Mouse (Mus musculus) urinary bladder, adult 18-20 months (tissue): ENCODE measurements around the gene Ppp1r37.
"Not testable (repeated sequence)": the region's sequence is repeated elsewhere in the genome, so short reads cannot be mapped to it uniquely, and the experiment has no call there.

ENCODE experiments used
- DNase-seq, 2 experiments: peaks; one replicate each; pipeline ENCODE4 v3.0.0; 2022; ENCODE audit warnings: low spot score in 2 of 2, mixed read lengths in 2 of 2

The Ppp1r37 gene

DNA sequence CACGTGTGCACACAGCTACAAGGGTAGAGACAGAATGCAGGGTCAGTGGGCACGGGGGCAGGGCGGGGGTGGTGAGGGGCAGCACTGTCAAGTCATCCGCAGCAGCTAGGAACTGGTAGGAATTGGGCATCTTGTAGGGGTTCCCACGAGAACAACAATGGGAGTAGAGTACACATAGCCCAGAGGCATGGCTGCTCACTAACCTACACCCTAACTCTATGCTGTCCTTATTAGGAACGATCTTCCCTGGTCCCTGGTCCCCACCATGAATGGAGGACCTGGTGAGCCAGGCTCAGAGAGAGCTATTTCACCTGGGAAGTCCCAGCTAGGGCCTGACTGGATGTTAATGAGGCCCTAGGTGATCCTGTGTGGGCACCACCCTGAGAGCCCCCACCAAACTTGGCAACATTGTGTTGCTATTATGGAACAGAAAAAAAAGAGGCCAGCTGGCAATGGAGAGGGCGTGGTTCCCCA lies 21.2 kb downstream of the Ppp1r37 start:
- DNase-seq: no peak

DNA sequence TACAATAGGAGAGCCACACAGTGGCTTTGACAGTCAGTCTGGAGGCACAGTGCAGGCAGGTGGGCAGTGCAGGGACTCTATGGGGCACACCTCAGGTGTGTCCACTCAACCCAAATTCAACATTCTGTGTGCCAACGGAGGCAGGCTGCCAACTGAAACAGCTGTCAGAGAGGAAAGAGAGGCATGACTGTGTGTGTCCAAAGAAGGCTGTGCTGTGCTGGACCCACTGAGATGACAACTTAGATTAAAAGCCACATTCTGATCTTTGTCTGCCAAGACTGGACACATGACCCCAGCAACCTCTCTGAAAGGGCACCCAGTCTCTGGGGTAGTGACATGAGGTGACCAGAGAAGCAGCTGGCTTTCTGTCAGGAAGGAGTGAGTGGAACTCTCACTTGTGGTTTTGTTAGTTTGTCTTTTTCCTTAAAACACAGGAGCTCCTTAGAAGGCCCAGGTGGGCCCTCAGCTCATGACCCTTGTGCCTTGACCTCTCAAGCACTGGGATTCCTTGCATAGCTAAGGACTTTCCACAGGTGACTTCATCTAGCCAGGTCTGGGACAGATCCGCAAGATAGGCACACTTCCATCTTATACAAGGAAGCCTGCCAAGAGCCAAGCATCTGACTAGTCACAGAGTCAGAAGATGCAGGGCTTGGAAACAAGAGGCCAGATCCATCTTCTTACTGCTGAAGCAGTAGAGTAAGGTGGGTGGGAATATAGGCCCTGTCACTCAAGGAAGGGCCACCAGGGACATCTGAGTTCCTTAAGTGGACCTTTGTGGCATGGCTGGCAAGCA lies 21.9 kb downstream of the Ppp1r37 start:
- no peak for DNase-seq

DNA sequence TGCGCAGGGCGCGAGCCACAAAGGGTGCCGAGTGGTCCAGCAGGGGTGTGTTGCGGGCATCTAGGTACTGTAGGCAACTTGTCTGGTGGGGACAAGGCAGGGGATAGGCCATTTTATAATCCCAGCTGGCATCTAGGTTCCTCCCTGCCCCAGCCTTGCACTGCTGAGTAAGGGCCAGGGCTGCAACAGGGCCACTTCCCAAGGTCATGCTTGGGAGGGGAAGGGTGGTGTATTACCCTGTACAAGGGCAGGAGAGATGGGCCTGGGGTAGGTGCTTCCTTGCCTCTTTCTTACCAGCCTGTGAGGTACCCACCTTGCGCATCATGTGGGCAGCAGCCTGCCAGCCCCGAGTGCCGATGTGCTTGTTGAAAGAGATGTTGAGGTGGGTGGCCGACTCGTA lies 28.2 kb downstream of the Ppp1r37 start:
- DNase-seq: no peak

DNA sequence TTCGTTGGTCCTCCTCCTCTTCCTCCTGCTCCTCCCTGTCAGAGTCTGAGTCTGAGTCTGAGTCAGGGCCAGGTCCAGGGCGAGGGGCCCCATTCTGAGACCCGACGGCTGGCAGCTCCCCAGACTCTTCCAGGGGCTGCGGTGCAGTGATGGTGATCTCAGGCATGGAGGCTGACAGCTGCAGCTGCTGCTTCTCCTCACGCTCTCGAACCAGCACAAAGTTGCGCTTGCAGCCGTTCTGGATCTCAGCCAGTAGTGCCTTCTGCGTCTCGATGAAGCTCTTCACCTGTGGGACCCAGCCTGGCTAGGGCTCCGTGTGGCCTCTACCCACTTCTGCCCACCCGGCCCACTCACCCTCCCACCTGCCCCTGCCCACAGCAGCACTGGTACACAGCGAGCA lies 30.6 kb downstream of the Ppp1r37 start:
- DNase-seq: no peak

DNA sequence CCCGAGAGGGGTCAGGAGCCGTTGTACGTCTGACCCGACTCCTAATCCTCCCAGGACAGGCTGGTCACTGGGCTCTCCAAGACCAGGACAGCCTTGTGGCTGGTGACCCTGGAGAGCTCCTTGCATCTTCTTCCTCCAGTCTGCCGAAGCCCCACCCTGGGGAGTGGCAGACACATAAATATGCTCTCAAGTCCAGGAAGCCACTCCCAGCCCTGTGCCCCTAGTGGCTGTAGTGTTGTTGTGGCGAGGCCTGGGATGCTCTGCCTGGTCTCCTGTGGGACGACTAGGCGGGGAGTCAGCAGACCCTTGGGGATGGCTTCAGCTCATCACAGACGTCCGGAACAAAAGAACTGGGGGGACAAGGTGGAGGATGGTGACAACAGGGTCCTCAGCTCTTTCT lies 31.8 kb downstream of the Ppp1r37 start:
- no peak for DNase-seq

DNA sequence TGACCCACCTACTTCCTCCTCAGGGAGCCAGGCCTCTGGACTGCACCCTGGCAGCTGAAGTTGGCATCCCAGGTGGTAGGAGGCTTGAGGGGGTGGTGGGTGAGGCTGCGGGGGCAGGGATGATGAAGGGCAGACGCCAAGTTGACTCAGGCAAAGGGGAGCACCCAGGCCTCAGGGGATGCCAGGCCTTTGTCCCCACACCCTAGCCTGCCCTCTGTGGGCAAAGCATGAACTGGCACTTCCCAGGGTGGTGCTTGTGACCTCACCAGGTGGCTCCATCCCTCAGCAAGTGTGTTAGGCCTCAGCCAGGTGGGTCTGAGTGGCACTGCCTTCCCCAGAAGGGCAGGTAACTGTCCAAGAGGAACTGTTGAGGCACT lies 37.8 kb downstream of the Ppp1r37 start:
- no peak for DNase-seq

DNA sequence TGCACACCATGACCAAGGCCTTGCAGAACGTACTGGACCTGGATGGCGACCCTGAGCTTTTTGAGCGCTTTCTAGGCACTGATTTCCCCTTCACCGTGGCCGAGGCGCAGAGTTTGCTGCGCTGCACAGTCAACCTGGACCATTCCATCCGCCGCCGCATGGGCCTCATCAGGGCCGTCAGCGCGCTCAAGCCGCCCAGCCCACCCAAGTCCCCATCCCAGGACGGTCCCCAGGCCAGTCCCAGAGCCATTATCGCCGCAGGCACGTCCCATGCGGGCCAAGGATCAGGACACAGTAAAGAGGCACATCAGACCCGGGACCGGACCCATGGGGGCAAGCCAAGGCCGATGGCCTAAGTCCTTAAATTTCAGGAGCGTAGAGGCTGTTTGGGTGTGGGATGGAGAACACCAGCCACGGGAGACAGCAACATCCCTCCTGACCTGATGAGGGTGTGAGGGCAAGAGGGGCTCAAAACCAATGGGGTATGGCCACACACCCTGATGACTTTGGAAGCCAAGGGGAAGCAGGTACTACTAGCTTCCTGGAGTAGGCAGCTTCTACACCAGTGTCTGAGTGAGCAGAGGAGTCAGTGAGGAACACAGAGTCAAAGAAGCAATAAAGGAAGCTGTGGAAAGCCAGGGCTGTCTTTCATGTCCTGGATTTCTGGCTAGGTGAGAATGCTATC lies 38.3 kb downstream of the Ppp1r37 start:
- DNase-seq: no peak

DNA sequence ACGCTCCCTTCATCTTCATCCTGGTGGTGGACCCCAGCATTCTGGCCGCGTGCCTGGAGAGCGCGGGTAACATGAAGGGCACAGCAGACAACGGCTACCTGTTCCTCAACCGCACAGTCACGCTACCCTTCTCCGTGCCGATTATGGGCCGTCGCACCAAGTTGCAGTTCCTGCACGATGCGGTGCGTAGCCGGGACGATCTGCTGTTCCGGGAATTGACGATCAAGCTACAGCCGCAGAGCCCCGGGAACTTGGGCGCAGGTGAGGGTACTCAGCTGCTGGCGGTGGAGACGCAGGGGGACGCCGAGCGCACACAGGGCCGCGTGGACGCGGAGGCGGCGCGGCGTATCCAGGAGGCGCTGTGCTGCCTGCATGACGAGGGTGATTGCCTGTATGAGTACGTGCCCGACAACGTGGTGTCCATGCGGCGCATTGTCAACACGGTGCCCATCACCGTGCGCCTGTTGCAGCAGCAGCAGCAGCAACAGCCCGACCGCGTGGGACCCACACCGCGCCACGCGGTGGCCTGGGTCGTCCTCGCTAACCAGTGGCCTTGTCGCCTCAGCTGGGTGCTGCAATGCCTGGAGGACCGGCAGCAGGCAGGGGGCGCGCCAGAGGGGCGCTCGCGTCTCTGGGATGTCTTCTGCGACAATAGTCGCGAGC lies 39.0 kb downstream of the Ppp1r37 start:
- DNase-seq: peak in 1 of 2 experiments; percentile 63

DNA sequence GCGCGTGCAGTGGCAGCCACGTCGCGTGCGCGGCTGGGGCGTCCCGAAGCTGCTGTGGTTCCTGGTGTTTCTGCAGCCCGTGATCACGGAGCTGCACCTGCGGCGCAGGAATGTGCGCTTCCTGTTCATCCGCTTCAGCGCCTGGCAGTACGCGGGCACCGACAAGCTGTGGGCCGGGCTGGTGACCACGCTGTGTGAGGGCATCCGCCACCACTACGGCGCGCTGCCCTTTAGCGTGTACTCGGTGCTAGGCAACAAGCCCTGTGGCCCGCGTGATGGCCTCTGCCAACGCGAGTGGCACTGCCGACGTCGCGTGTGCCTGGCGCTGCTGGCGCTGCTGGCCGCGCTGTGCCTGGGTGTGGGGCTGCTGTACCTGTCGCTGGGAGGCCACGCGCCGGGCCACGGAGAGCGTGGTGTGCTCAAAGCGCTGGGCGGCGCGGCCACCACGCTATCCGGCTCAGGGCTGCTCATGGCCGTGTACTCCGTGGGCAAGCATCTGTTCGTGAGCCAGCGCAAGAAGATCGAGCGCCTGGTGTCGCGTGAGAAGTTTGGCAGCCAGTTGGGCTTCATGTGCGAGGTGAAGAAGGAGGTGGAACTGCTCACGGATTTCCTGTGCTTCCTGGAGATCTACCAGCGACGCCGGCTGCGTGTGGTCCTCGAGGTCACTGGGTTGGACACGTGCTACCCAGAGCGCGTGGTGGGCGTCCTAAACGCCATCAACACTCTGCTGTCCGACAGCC lies 39.7 kb downstream of the Ppp1r37 start:
- peak in 1 of 2 experiments; percentile 36 for DNase-seq

DNA sequence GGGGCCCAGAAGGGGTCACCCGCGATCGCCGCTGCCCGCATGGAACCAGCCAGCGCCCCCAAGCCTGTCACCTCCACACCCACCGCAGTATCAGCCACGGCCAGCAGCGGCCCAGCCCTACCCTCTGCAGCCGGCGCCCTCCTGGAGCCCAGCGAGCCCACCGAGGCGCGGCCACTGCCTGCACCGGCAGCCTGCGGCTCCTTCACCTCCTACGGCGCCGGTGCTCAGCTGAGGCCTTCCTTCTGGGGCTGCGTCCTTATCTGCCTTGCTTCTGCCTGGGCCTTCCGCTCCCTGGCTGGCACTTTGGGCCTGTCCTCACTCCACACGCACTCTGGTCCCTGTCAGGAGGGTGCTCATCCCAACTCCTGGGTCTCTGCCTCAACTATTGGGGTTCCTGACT lies 42.8 kb downstream of the Ppp1r37 start:
- no peak for DNase-seq

DNA sequence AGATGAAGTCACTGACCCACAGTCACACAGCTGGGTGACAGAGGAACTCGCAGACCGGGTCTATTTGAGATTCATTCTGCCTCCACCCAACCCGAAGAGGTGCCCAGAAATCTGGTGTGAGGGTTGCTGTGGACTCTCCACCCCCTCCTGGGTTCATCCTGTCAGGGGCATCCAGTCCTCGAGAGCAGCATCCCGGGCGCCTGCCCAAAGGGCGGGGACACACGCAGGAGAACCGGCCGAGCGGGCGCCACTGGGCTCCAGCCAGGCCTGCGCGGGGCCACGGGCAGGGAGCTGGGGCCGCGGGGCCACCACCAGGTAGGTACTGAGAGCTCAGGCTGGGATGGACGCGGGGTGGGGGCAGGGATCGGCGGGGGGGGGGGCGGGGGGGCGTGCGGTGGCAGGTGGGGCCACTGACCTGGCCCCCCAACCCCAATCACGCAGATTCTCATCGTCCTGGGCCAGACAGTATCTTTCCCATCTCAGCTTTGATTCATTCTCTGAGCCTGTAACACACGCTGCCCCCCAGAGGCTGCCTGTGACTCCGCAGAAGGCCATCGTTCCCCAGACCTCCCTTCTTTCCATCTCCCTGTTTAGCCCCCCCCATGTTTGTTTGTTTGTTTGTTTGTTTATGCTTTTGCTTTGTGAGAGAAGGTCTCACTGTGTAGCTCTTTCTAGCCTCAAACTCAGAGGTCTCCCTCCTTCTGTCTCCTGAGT lies 45.1 kb downstream of the Ppp1r37 start, which contains the start of gene Nkpd1:
Nkpd1 (plus strand) TSS at position 187 of the 714 bp plus-strand sequence.
- DNase-seq: peak; percentile 39 to 58

DNA sequence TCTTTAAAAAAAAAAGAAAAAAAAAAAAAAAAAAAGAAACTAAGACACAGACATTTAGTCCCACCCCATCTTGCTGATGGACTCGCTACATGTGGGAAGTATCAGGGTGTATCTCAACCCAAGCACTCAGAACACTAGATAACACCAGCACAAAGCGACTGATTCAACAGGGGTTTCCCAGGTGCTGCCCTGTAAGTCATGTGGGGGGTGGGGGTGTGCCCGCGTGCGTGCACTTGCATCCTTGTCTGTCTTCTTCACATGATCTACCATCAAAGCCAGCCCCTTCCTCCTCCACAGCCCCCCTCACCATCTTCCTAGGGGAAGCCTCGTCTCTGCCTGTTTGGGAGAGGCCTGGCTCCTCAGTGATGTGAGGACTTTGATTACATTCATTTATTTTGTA lies 50.5 kb downstream of the Ppp1r37 start:
- DNase-seq: no peak

DNA sequence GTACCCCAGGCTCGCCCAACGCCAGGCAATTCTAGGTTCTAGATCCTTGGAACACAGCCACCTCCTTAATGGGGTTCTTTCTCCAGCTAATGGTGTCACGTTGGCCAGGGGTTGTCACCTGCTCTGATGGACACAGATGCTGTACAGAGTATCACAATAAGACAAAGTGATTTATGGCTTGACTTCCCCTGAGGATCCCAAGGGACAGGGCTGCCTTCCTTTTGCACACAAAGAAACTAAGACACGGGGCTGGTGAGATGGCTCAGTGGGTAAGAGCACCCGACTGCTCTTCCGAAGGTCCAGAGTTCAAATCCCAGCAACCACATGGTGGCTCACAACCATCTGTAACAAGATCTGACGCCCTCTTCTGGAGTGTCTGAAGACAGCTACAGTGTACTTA lies 50.9 kb downstream of the Ppp1r37 start:
- DNase-seq: not testable (repeated sequence)

DNA sequence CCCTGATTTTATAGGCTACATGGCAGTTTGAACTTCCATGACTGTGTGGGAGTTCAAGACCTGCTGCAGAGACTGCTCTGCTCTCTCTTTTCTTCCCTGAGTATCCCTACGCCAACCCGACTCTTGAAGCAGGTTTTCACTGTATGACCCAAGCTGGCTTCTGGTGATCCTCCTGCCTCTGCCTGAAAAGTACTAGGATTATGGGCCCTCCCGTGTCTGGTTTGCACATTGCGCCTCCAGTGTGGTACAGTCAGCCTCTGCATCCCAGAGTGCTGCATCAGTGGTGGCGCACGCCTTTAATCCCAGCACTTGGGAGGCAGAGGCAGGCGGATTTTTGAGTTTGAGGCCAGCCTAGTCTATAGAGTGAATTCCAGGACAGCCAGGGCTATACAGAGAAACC lies 53.1 kb downstream of the Ppp1r37 start:
- no peak for DNase-seq

DNA sequence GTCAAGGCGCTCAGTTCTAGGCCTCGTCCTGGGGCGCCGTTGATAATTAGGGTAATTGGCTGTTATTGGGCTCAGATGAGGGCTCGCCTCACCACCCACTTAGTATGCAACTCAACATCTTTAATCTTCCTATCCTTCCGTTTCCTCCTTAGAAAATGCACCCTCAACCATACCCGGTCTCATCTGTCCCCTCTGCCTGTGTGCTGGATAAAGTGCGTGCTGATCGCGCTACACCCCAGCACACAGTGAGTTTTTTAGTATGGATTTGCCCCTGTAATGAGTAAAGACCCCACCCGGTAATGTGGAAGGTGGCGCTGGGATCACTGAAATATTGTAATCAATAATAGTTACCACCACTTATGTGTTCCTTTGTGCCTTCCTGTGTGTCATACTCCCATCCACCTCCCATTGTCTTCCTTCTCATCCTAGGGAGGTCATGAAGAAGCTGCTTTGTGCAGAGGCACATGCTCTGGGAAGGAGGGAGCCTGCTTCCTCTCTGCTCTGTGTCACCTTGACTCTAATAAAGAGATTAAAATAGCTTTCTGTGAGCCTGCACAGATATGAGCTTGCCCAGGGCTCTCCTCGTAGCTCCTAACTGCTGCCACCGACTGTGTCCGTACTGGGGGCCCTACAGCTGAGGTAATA lies 53.8 kb downstream of the Ppp1r37 start:
- DNase-seq: no peak

DNA sequence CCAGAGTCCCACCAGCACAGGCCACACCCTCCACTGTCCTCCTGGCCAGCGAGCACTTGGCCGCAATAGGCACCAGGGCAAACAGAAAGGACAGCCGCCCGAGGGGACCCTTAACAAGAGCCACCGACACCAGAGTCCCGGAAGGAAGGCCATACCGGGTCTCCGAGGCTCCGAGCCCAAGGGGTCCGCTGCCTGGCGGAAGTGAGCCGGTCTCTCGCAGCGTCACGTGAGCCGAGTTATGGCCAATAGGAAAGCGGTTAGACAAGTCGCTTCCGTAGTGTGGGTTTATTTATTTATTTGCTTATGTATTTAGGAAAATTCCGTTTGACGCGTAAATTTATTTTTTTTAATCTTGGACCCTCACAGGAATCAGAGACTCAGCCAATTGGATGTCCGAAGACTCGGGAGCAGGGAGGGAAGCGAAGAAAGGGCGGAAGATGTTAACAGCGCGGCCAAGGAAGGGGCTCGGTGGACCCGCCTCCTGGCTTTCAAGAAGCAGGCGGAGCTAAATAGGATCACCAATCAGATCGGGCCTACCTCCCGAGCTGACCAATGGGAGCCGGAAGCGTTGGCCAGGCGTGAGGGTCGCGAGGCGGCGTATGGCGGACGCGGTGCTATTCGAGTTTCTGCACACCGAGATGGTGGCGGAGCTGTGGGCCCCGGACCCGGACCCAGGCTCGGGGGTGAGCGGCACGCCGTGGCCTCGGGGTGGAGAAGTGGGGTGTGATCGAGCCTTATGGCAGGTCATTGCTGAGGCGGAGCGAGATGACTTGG lies 54.5 kb downstream of the Ppp1r37 start, which contains the start of the genes Bloc1s3 and Trappc6a:
Bloc1s3 (minus strand) TSS at position 218 of the 774 bp plus-strand sequence.
Trappc6a (plus strand) TSS at position 246 of the 774 bp plus-strand sequence.
- peak; percentile 87 to 89 for DNase-seq

DNA sequence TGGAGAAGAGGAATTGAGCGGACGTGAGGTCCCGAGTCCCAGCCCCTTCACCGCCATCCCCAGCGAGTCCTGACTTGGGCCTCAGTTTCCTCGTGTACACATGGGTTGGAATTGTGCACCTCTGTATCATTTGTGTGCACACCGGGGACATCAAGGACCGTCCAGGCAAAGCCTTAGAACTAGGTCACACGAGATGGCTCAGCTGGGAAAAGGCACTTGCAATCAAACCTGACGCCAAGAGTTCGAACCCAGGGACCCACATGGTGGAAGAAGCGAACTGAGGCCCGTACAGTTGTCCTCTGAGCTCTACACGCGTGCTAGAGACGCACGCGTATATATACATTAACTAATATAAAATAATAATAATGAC lies 55.3 kb downstream of the Ppp1r37 start:
- DNase-seq: no peak

DNA sequence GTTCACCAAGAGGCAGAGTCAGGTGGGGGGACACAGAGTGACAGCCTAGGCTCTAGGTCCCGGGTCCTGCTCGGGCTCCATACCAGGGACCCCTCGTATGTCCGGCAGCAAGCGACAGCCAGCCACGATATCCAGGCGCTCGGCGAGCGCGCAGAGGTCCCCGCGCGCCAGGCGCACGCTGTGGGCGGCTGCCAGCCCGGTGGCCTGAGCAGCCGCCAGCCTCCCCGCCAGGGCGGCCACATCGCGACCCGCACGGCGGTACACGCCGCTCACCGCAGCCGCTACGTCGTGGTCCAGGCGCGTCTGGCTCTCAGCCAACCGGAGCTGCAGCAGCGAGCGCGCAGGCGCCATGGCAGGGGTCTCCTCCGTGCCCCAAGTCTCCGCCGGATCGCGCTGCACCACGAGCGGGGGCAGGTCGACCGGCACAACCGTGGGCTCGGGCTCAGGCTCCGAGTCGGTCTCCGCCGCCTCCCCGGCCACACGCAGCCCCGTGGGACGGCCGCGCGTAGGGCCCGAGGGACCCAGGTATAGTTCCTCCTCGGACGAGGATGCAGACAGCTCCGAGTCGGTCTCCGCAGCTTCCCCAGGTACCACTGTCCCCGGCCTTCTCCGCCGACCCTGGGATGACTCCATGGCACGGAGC lies 55.8 kb downstream of the Ppp1r37 start:
- DNase-seq: peak in 1 of 2 experiments; percentile 31

DNA sequence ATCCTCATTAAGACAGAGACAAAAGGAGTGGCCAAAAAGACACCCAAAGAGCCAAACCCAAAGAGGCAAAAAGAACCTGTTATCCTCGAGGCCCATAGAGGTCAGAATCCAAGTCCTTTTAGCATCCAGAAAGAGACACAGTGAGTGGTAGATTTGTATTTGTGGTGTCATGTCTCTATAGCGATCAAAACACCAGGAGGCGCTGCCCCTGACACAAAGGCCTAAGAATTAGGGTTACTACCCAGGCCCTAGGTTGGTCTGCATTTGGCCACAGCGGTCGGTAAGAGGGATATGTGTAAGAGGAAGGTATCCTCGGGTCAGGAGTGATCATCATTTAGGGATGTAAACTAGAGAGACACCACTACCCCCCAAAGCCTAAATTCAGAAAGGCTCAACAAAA lies 56.5 kb downstream of the Ppp1r37 start:
- DNase-seq: no peak
